Mouse (Mus musculus): ENCODE results near the gene Rbks. TPM values are rescaled to one million over a fixed set of nuclear protein-coding genes. Genes with fewer than 3 reads are reported as not detected.

Rbks gene
- polyA plus RNA-seq, 1 experiment from 2014 or later, result 24.8 TPM

GRCm38 (mm10) chr5:31713841-31714264, 16.4 kb upstream of the Rbks start:
- DNase-seq (ENCODE audit: low spot score) (no peak), ATAC-seq (replicated peaks; ENCODE audit: low FRiP score) (no peak; the same call in 1 of the 2 replicates)
- Histone ChIP-seq H3K27me3 (replicated peaks; ENCODE audit: control insufficient read depth, insufficient read depth, low read length) (no peaks in the 10 kb centered on the region), H3K27ac (ENCODE audit: low read depth, low read length) (peak overlapping the region; percentile 16; the same call in 1 of the 2 replicates), H3K9ac (ENCODE audit: low read depth, low read length) (peak overlapping the region; percentile 12; the same call in 1 of the 2 replicates), H3K4me2 (no peak overlapping the region), H3K9me3 (ENCODE audit: control insufficient read depth, low read length) (no peaks in the 10 kb centered on the region), H3K4me3 (ENCODE audit: low read depth, low read length) (no peak overlapping the region), H3K36me3 (ENCODE audit: control insufficient read depth, insufficient read depth, low read length) (no peaks in the 10 kb centered on the region), H3K4me1 (replicated peaks; ENCODE audit: control insufficient read depth, insufficient read depth, low read length) (peaks cover 12% of the 10 kb centered on the region)
- WGBS, result 62% methylated on average over 5 of the region's 5 CpGs

GRCm38 (mm10) chr5:31713280-31713711, 15.9 kb upstream of the Rbks start:
- Histone ChIP-seq H3K36me3 (ENCODE audit: control insufficient read depth, insufficient read depth, low read length) (no peaks in the 10 kb centered on the region), H3K4me3 (ENCODE audit: low read depth, low read length) (no peak overlapping the region), H3K4me1 (replicated peaks; ENCODE audit: control insufficient read depth, insufficient read depth, low read length) (peaks cover 12% of the 10 kb centered on the region), H3K27me3 (replicated peaks; ENCODE audit: control insufficient read depth, insufficient read depth, low read length) (no peaks in the 10 kb centered on the region), H3K9ac (ENCODE audit: low read depth, low read length) (no peak overlapping the region; the same call in 1 of the 2 replicates), H3K27ac (ENCODE audit: low read depth, low read length) (no peak overlapping the region), H3K4me2 (no peak overlapping the region), H3K9me3 (ENCODE audit: control insufficient read depth, low read length) (no peaks in the 10 kb centered on the region)
- 71% methylated on average over 2 of the region's 2 CpGs for WGBS
- no peak for DNase-seq (ENCODE audit: low spot score)
- no peak for ATAC-seq (replicated peaks; ENCODE audit: low FRiP score)

GRCm38 (mm10) chr5:31709389-31709788, 12.0 kb upstream of the Rbks start:
- Histone ChIP-seq H3K27ac (ENCODE audit: low read depth, low read length) (no peak overlapping the region), H3K27me3 (replicated peaks; ENCODE audit: control insufficient read depth, insufficient read depth, low read length) (no peaks in the 10 kb centered on the region), H3K9me3 (ENCODE audit: control insufficient read depth, low read length) (no peaks in the 10 kb centered on the region), H3K4me3 (ENCODE audit: low read depth, low read length) (no peak overlapping the region), H3K9ac (ENCODE audit: low read depth, low read length) (no peak overlapping the region), H3K4me1 (replicated peaks; ENCODE audit: control insufficient read depth, insufficient read depth, low read length) (peaks cover 12% of the 10 kb centered on the region), H3K4me2 (no peak overlapping the region), H3K36me3 (ENCODE audit: control insufficient read depth, insufficient read depth, low read length) (peaks cover 4% of the 10 kb centered on the region; the same call in 1 of the 2 replicates)
- WGBS, result 71% methylated on average over 1 of the region's 1 CpGs
- DNase-seq (ENCODE audit: low spot score), result no peak
- ATAC-seq (replicated peaks; ENCODE audit: low FRiP score), result no peak

- Histone ChIP-seq H3K4me1 (replicated peaks; ENCODE audit: control insufficient read depth, insufficient read depth, low read length) (no peaks in the 10 kb centered on the region), H3K36me3 (ENCODE audit: control insufficient read depth, insufficient read depth, low read length) (peaks cover 4% of the 10 kb centered on the region; the same call in 1 of the 2 replicates), H3K9ac (ENCODE audit: low read depth, low read length) (no peak overlapping the region), H3K4me2 (no peak overlapping the region), H3K27me3 (replicated peaks; ENCODE audit: control insufficient read depth, insufficient read depth, low read length) (no peaks in the 10 kb centered on the region), H3K27ac (ENCODE audit: low read depth, low read length) (no peak overlapping the region), H3K4me3 (ENCODE audit: low read depth, low read length) (no peak overlapping the region), H3K9me3 (ENCODE audit: control insufficient read depth, low read length) (no peaks in the 10 kb centered on the region)
- ATAC-seq (replicated peaks; ENCODE audit: low FRiP score) (no peak), DNase-seq (ENCODE audit: low spot score) (no peak)
- WGBS, result 87% methylated on average over 4 of the region's 4 CpGs
These were observed 9.4 kb upstream of the Rbks start for GRCm38 (mm10) chr5:31706826-31707225.

GRCm38 (mm10) chr5:31704971-31705370, 7.5 kb upstream of the Rbks start:
- H3K27ac ChIP-seq (ENCODE audit: low read depth, low read length), result no peak overlapping the region
- no peak overlapping the region for H3K4me2 ChIP-seq
- WGBS, result 85% methylated on average over 5 of the region's 5 CpGs

GRCm38 (mm10) chr5:31699397-31699796, 2.0 kb upstream of the Rbks start:
- H3K4me1 ChIP-seq (replicated peaks; ENCODE audit: control insufficient read depth, insufficient read depth, low read length), result peaks cover 2% of the 10 kb centered on the region; the same call in 1 of the 2 replicates
- H3K36me3 ChIP-seq (ENCODE audit: control insufficient read depth, insufficient read depth, low read length), result no peaks in the 10 kb centered on the region
- no peak overlapping the region for H3K27ac ChIP-seq (ENCODE audit: low read depth, low read length)
- H3K9ac ChIP-seq (ENCODE audit: low read depth, low read length), result no peak overlapping the region
- no peak for ATAC-seq (replicated peaks; ENCODE audit: low FRiP score)
- H3K27me3 ChIP-seq (replicated peaks; ENCODE audit: control insufficient read depth, insufficient read depth, low read length), result no peaks in the 10 kb centered on the region
- no peaks in the 10 kb centered on the region for H3K9me3 ChIP-seq (ENCODE audit: control insufficient read depth, low read length)
- no peak for DNase-seq (ENCODE audit: low spot score)
- no peak overlapping the region for H3K4me3 ChIP-seq (ENCODE audit: low read depth, low read length)
- no peak overlapping the region for H3K4me2 ChIP-seq

More at GRCm38 (mm10) chr5:31704971-31705370, 7.5 kb upstream of the Rbks start:
- ATAC-seq (replicated peaks; ENCODE audit: low FRiP score), result no peak
- no peaks in the 10 kb centered on the region for H3K4me1 ChIP-seq (replicated peaks; ENCODE audit: control insufficient read depth, insufficient read depth, low read length)
- no peak overlapping the region for H3K9ac ChIP-seq (ENCODE audit: low read depth, low read length)
- H3K27me3 ChIP-seq (replicated peaks; ENCODE audit: control insufficient read depth, insufficient read depth, low read length), result no peaks in the 10 kb centered on the region
- H3K36me3 ChIP-seq (ENCODE audit: control insufficient read depth, insufficient read depth, low read length), result peaks cover 4% of the 10 kb centered on the region; the same call in 1 of the 2 replicates
- no peaks in the 10 kb centered on the region for H3K9me3 ChIP-seq (ENCODE audit: control insufficient read depth, low read length)
- DNase-seq (ENCODE audit: low spot score), result no peak
- H3K4me3 ChIP-seq (ENCODE audit: low read depth, low read length), result no peak overlapping the region

GRCm38 (mm10) chr5:31698931-31699330, 1.5 kb upstream of the Rbks start:
- no peak overlapping the region for H3K27ac ChIP-seq (ENCODE audit: low read depth, low read length)
- DNase-seq (ENCODE audit: low spot score), result no peak
- no peaks in the 10 kb centered on the region for H3K36me3 ChIP-seq (ENCODE audit: control insufficient read depth, insufficient read depth, low read length)
- 58% methylated on average over 4 of the region's 4 CpGs for WGBS
- no peaks in the 10 kb centered on the region for H3K9me3 ChIP-seq (ENCODE audit: control insufficient read depth, low read length)
- peak overlapping the region; percentile 69; the same call in 1 of the 2 replicates for H3K4me2 ChIP-seq
- H3K27me3 ChIP-seq (replicated peaks; ENCODE audit: control insufficient read depth, insufficient read depth, low read length), result no peaks in the 10 kb centered on the region
- no peak overlapping the region for H3K9ac ChIP-seq (ENCODE audit: low read depth, low read length)
- peaks cover 2% of the 10 kb centered on the region; the same call in 1 of the 2 replicates for H3K4me1 ChIP-seq (replicated peaks; ENCODE audit: control insufficient read depth, insufficient read depth, low read length)
- ATAC-seq (replicated peaks; ENCODE audit: low FRiP score), result no peak
- H3K4me3 ChIP-seq (ENCODE audit: low read depth, low read length), result no peak overlapping the region

- DNase-seq (ENCODE audit: low spot score), result peak; percentile 81
- 3% methylated on average over 16 of the region's 16 CpGs for WGBS
- H3K4me1 ChIP-seq (replicated peaks; ENCODE audit: control insufficient read depth, insufficient read depth, low read length), result peaks cover 2% of the 10 kb centered on the region; the same call in 1 of the 2 replicates
These were observed 885 bp upstream of the Rbks start for GRCm38 (mm10) chr5:31698297-31698726.

GRCm38 (mm10) chr5:31697644-31698296, 343 bp upstream of the Rbks start, which contains the start of gene Babam2:
Babam2 (plus strand) TSS chr5:31697684.
- peaks cover 2% of the 10 kb centered on the region; the same call in 1 of the 2 replicates for H3K4me1 ChIP-seq (replicated peaks; ENCODE audit: control insufficient read depth, insufficient read depth, low read length)

More at GRCm38 (mm10) chr5:31698297-31698726, 885 bp upstream of the Rbks start:
- ATAC-seq (replicated peaks; ENCODE audit: low FRiP score), result peak; percentile 75
- peak overlapping the region; percentile 83 for H3K9ac ChIP-seq (ENCODE audit: low read depth, low read length)
- H3K36me3 ChIP-seq (ENCODE audit: control insufficient read depth, insufficient read depth, low read length), result no peaks in the 10 kb centered on the region
- H3K27ac ChIP-seq (ENCODE audit: low read depth, low read length), result peak overlapping the region; percentile 95
- H3K27me3 ChIP-seq (replicated peaks; ENCODE audit: control insufficient read depth, insufficient read depth, low read length), result no peaks in the 10 kb centered on the region
- peak overlapping the region; percentile 81 for H3K4me3 ChIP-seq (ENCODE audit: low read depth, low read length)
- H3K9me3 ChIP-seq (ENCODE audit: control insufficient read depth, low read length), result no peaks in the 10 kb centered on the region
- peak overlapping the region; percentile 69 for H3K4me2 ChIP-seq

More at GRCm38 (mm10) chr5:31697644-31698296, 343 bp upstream of the Rbks start, which contains the start of gene Babam2:
- no peaks in the 10 kb centered on the region for H3K9me3 ChIP-seq (ENCODE audit: control insufficient read depth, low read length)
- under 1% methylated on average over 71 of the region's 71 CpGs for WGBS
- H3K4me2 ChIP-seq, result peak within 1 kb of the TSS; percentile 69
- H3K9ac ChIP-seq (ENCODE audit: low read depth, low read length), result peak within 1 kb of the TSS; percentile 83
- ATAC-seq (replicated peaks; ENCODE audit: low FRiP score), result peak; percentile 90
- H3K4me3 ChIP-seq (ENCODE audit: low read depth, low read length), result peak within 1 kb of the TSS; percentile 81
- DNase-seq (ENCODE audit: low spot score), result peak; percentile 98
- no peaks in the 10 kb centered on the region for H3K36me3 ChIP-seq (ENCODE audit: control insufficient read depth, insufficient read depth, low read length)
- H3K27ac ChIP-seq (ENCODE audit: low read depth, low read length), result peak within 1 kb of the TSS; percentile 95
- no peaks in the 10 kb centered on the region for H3K27me3 ChIP-seq (replicated peaks; ENCODE audit: control insufficient read depth, insufficient read depth, low read length)

All from liver, embryonic 11.5 days (tissue).